ENCODE assay signal across 7 mouse cellular contexts in genomic region chr5:30712002-30712390, GRCm38 (mm10). TPM values are rescaled to one million over a fixed set of nuclear protein-coding genes. Genes with fewer than 3 reads are reported as not detected.
DNase-seq lines count a peak whose midpoint lies in the region; ATAC-seq and TF ChIP-seq lines count a peak whose summit lies in the region.

No protein-coding gene starts in this region.

- no peak overlapping the region for H3K27ac ChIP-seq in lung, embryonic 15.5 days
- H3K27ac ChIP-seq in forebrain, embryonic 10.5 days = peak overlapping the region; percentile 92
- no peak overlapping the region for H3K27ac ChIP-seq in limb, embryonic 11.5 days (replicated peaks; ENCODE audit: low read depth, low read length)
- no peak overlapping the region for H3K27ac ChIP-seq in small intestine, adult 2 months (ENCODE audit: insufficient read depth, low read depth, low read length)

- H3K9me3 ChIP-seq in lung, embryonic 15.5 days = no peaks in the 10 kb centered on the region
- no peaks in the 10 kb centered on the region for H3K9me3 ChIP-seq in forebrain, embryonic 10.5 days
- no peaks in the 10 kb centered on the region for H3K9me3 ChIP-seq in limb, embryonic 11.5 days (ENCODE audit: control insufficient read depth, low read length)

- peaks cover 66% of the 10 kb centered on the region for H3K27me3 ChIP-seq in lung, embryonic 15.5 days
- H3K27me3 ChIP-seq in forebrain, embryonic 10.5 days (ENCODE audit: poor library complexity, severe bottlenecking) = peaks cover 72% of the 10 kb centered on the region
- peaks cover 25% of the 10 kb centered on the region for H3K27me3 ChIP-seq in limb, embryonic 11.5 days (ENCODE audit: control insufficient read depth, insufficient read depth, low read length)
- H3K27me3 ChIP-seq in small intestine, adult 2 months (ENCODE audit: control insufficient read depth, insufficient read depth, low read length) = peaks cover 35% of the 10 kb centered on the region

- H3K4me3 ChIP-seq in lung, embryonic 15.5 days = peak overlapping the region; percentile 47
- peak overlapping the region; percentile 75 for H3K4me3 ChIP-seq in forebrain, embryonic 10.5 days
- H3K4me3 ChIP-seq in limb, embryonic 11.5 days (ENCODE audit: low read depth, low read length) = peak overlapping the region; percentile 39
- H3K4me3 ChIP-seq in small intestine, adult 2 months (ENCODE audit: low read depth, low read length) = peak overlapping the region; percentile 60

- no peak for ATAC-seq in lung, embryonic 15.5 days (ENCODE audit: borderline replicate concordance, extremely low read depth, low FRiP score, low TSS enrichment)
- ATAC-seq in limb, embryonic 11.5 days (ENCODE audit: insufficient number of reproducible peaks, low FRiP score, low TSS enrichment, low read depth) = peak; percentile 23; the same call in 1 of the 2 replicates

- H3K4me1 ChIP-seq in lung, embryonic 15.5 days = peaks cover 33% of the 10 kb centered on the region
- peaks cover 71% of the 10 kb centered on the region for H3K4me1 ChIP-seq in forebrain, embryonic 10.5 days
- H3K4me1 ChIP-seq in limb, embryonic 11.5 days (ENCODE audit: control insufficient read depth, insufficient read depth, low read length) = peaks cover 12% of the 10 kb centered on the region
- H3K4me1 ChIP-seq in small intestine, adult 2 months (ENCODE audit: control insufficient read depth, insufficient read depth, insufficient read length, low read length) = peaks cover 20% of the 10 kb centered on the region

- H3K36me3 ChIP-seq in lung, embryonic 15.5 days = no peaks in the 10 kb centered on the region
- peaks cover 21% of the 10 kb centered on the region for H3K36me3 ChIP-seq in forebrain, embryonic 10.5 days (replicated peaks)
- H3K36me3 ChIP-seq in limb, embryonic 11.5 days (ENCODE audit: control insufficient read depth, insufficient read depth, low read length) = no peaks in the 10 kb centered on the region
- no peaks in the 10 kb centered on the region for H3K36me3 ChIP-seq in small intestine, adult 2 months (ENCODE audit: control insufficient read depth, insufficient read depth, low read length)

- TF ChIP-seq CTCF in small intestine, adult 2 months (IDR thresholded peaks at IDR 0.05; ENCODE audit: extremely low read depth, insufficient read length, insufficient replicate concordance, low read depth, low read length) = no peak

- WGBS in lung, embryonic 15.5 days = 1% methylated on average over 14 of the region's 14 CpGs
- under 1% methylated on average over 14 of the region's 14 CpGs for WGBS in forebrain, embryonic 10.5 days
- under 1% methylated on average over 14 of the region's 14 CpGs for WGBS in limb, embryonic 11.5 days
- WGBS in small intestine, adult 2 months = 1% methylated on average over 14 of the region's 14 CpGs

- no peak for DNase-seq in lung, postnatal 4 days
- DNase-seq in forebrain, embryonic 10.5 days (ENCODE audit: extremely low spot score, low spot score) = no peak
- no peak for DNase-seq in limb, embryonic 11.5 days (ENCODE audit: low spot score)
- DNase-seq in right cerebral cortex, postnatal 14 days = no peak
- DNase-seq in left cerebral cortex, postnatal 14 days (ENCODE audit: low spot score in 2 of 2) = no peak

- TF ChIP-seq POLR2A in small intestine, adult 2 months (IDR thresholded peaks at IDR 0.05; ENCODE audit: low read depth, low read length) = no peak

- H3K4me2 ChIP-seq in lung, embryonic 15.5 days = peak overlapping the region; percentile 83
- peak overlapping the region; percentile 70 for H3K4me2 ChIP-seq in limb, embryonic 11.5 days (ENCODE audit: low read depth, severe bottlenecking)

- intact Hi-C loops in left cerebral cortex, postnatal 14 days (cut with DNase I) = loop anchor here (10.0 kb wide), 2 partner anchors 173 to 203 kb away; partner anchors contain the start of genes Agbl5 and Emilin1

- H3K9ac ChIP-seq in lung, embryonic 15.5 days = peak overlapping the region; percentile 44
- peak overlapping the region; percentile 31; the same call in 1 of the 2 replicates for H3K9ac ChIP-seq in limb, embryonic 11.5 days (ENCODE audit: low read length)

RNA-seq across cellular contexts. Expression of gene Dpysl5, which starts 0.6 kb away (rescaled TPM):
- polyA plus RNA-seq in lung, embryonic 15.5 days (2015; fragmentation: Nextera tagmentation; extraction: Ambion mirVana) = 4.8 and 5.3 TPM in 2 replicates
- polyA plus RNA-seq in forebrain, embryonic 10.5 days (2016; fragmentation: Nextera tagmentation; extraction: Ambion mirVana) = 61.5 and 64.0 TPM in 2 replicates
- polyA plus RNA-seq in limb, embryonic 11.5 days (2014; fragmentation: Nextera tagmentation; extraction: Ambion mirVana) = 3.9 and 5.4 TPM in 2 replicates
- 0.66 and 1.6 TPM in 2 replicates for polyA plus RNA-seq in small intestine, adult 2 months (2012; rRNA removed)
- total RNA-seq in left cerebral cortex, postnatal 14 days (2021) = 100 to 1,000 TPM; 102 to 111 TPM

RNA-seq across cellular contexts. Expression of gene Cenpa, which starts 45.4 kb away (rescaled TPM):
- polyA plus RNA-seq in lung, embryonic 15.5 days (2015; fragmentation: Nextera tagmentation; extraction: Ambion mirVana) = 332 and 343 TPM in 2 replicates
- 439 and 473 TPM in 2 replicates for polyA plus RNA-seq in forebrain, embryonic 10.5 days (2016; fragmentation: Nextera tagmentation; extraction: Ambion mirVana)
- polyA plus RNA-seq in limb, embryonic 11.5 days (2014; fragmentation: Nextera tagmentation; extraction: Ambion mirVana) = 498 and 533 TPM in 2 replicates
- polyA plus RNA-seq in small intestine, adult 2 months (2012; rRNA removed) = 17.8 and 33.0 TPM in 2 replicates
- total RNA-seq in left cerebral cortex, postnatal 14 days (2021) = 1 to 10 TPM; 8.1 to 9.5 TPM
